Mouse (Mus musculus): ENCODE measurements at regions not wholly inside any gene's neighbourhood (a gene's known extent, or its start where the extent isn't known, plus 50 kb on each side); places are given as distances from the start of the nearest gene placed in this dataset.

- DNase-seq (ENCODE audit: low spot score in 2 of 2) = no peak
These were observed 65.6 kb downstream of the Thap12 start for GRCm38 (mm10) chr7:98768460-98768859.

GRCm38 (mm10) chr7:98769111-98769734 is 65.7 kb upstream of the Wnt11 start:
- no peak for DNase-seq (ENCODE audit: low spot score in 2 of 2)

- no peak for DNase-seq (ENCODE audit: low spot score in 2 of 2)
These were observed 64.5 kb upstream of the Wnt11 start for GRCm38 (mm10) chr7:98770257-98770890.

GRCm38 (mm10) chr7:98771134-98771775 is 63.7 kb upstream of the Wnt11 start:
- DNase-seq (ENCODE audit: low spot score in 2 of 2) = no peak

- no peak for DNase-seq (ENCODE audit: low spot score in 2 of 2)
These were observed 60.3 kb upstream of the Wnt11 start for GRCm38 (mm10) chr7:98774597-98774996.

GRCm38 (mm10) chr7:98775031-98775430 is 59.9 kb upstream of the Wnt11 start:
- no peak for DNase-seq (ENCODE audit: low spot score in 2 of 2)

- DNase-seq (ENCODE audit: low spot score in 2 of 2) = no peak
These were observed 57.5 kb upstream of the Wnt11 start for GRCm38 (mm10) chr7:98777304-98777849.

GRCm38 (mm10) chr7:98778929-98779328 is 56.0 kb upstream of the Wnt11 start:
- peak in 1 of 2 experiments; percentile 54 for DNase-seq (ENCODE audit: low spot score in 2 of 2)

GRCm38 (mm10) chr7:98783521-98783920 is 51.4 kb upstream of the Wnt11 start:
- DNase-seq (ENCODE audit: low spot score in 2 of 2) = no peak

GRCm38 (mm10) chr7:98783954-98784353 is 51.0 kb upstream of the Wnt11 start:
- no peak for DNase-seq (ENCODE audit: low spot score in 2 of 2)

- no peak for DNase-seq (ENCODE audit: low spot score in 2 of 2)
These were observed 50.5 kb upstream of the Wnt11 start for GRCm38 (mm10) chr7:98784369-98784931.
